Mouse (Mus musculus) CH12.LX (cell line): ENCODE data around the gene Hamp2.

Source experiments
- CHD2 ChIP-seq: IDR thresholded peaks from 2 replicates; pipeline ENCODE4 v1.6.1; 2011; ENCODE audit warnings: low read length, improper control_type of control experiment
- CTCF ChIP-seq, 2 experiments: IDR thresholded peaks in 1 of 2; conservative IDR thresholded peaks in 1 of 2; 2 replicates each; pipeline ENCODE4 v1.5.1; 2011 to 2012; ENCODE audit warnings: low read depth in 2 of 2, low read length in 2 of 2, improper control_type of control experiment in 1 of 2, inconsistent platforms in 1 of 2, mild to moderate bottlenecking in 1 of 2, moderate library complexity in 1 of 2
- EP300 ChIP-seq: IDR thresholded peaks from 2 replicates; pipeline ENCODE4 v1.6.1; 2011; ENCODE audit warnings: low read length, improper control_type of control experiment
- ZNF384 ChIP-seq: IDR thresholded peaks from 2 replicates; pipeline ENCODE4 v1.6.1; 2012; ENCODE audit warnings: low read depth, low read length, improper control_type of control experiment, inconsistent platforms

- TF ChIP-seq EP300 (no peak), CTCF (conservative IDR thresholded peaks at IDR 0.05 in 1 of 2, IDR thresholded peaks at IDR 0.05 in 1 of 2; ENCODE audit: low read depth in 2 of 2, low read length in 2 of 2) (no peak), CHD2 (no peak), ZNF384 (no peak)
These were observed 41.2 kb upstream of the Hamp2 start for GRCm38 (mm10) chr7:30965677-30966076.
